Mouse (Mus musculus): ENCODE data around the gene Gabrg3.

DNA sequence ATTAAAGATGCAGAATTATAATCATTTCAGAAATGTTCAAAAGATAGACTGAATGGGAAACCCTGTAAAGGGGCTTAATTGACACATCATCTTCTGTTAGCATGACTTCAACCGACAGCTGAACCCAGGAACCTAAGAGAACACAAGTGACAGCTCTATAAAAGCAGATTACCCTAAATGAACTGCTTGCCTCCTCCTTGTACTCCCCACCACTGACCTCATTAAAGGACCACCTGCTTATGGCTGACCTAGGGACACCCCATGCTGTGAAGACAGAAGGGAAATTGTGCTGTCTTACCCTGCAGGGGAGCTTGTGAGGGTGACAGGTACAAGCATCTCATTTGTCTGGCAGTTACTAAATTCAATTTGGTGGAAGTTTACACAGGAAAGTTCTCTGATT, 467.5 kb downstream of the Gabrg3 start:
- TF ChIP-seq CTCF (IDR thresholded peaks at IDR 0.05; ENCODE audit: low read depth, low read length) (no peak), POLR2A (IDR thresholded peaks at IDR 0.05; ENCODE audit: borderline replicate concordance, low read depth, low read length) (no peak)
